Mouse (Mus musculus): ENCODE data around the gene Eif2b5. TPM values are rescaled to one million over a fixed set of nuclear protein-coding genes. Genes with fewer than 3 reads are reported as not detected.

Eif2b5 gene
- polyA plus RNA-seq, 1 experiment from 2014 or later, result 125 TPM

DNA sequence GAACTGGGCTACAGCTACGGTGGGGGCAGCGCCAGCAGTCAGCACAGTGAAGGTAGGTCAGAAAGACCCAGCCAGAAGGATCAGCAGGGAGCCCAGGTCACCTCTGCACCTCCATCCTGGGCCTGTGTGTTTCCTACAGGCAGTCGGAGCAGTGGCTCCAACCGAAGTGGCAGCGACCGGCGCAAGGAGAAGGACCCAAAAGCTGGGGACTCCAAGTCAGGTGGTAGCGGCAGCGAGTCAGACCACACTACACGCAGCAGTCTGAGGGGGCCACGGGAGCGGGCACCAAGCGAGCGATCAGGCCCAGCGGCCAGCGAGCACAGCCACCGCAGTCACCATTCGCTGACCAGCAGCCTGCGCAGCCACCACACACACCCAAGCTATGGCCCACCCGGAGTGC, 32.3 kb downstream of the Eif2b5 start:
- H3K27me3 ChIP-seq (ENCODE audit: insufficient read depth, poor library complexity, severe bottlenecking), result no peaks in the 10 kb centered on the region
- H3K9me3 ChIP-seq, result no peaks in the 10 kb centered on the region
- DNase-seq (ENCODE audit: low spot score), result no peak
- 96% methylated on average over 20 of the region's 20 CpGs for WGBS
- H3K36me3 ChIP-seq, result peaks cover 77% of the 10 kb centered on the region
- H3K27ac ChIP-seq, result no peak overlapping the region
- H3K4me1 ChIP-seq, result no peaks in the 10 kb centered on the region
- no peak overlapping the region for H3K4me3 ChIP-seq

DNA sequence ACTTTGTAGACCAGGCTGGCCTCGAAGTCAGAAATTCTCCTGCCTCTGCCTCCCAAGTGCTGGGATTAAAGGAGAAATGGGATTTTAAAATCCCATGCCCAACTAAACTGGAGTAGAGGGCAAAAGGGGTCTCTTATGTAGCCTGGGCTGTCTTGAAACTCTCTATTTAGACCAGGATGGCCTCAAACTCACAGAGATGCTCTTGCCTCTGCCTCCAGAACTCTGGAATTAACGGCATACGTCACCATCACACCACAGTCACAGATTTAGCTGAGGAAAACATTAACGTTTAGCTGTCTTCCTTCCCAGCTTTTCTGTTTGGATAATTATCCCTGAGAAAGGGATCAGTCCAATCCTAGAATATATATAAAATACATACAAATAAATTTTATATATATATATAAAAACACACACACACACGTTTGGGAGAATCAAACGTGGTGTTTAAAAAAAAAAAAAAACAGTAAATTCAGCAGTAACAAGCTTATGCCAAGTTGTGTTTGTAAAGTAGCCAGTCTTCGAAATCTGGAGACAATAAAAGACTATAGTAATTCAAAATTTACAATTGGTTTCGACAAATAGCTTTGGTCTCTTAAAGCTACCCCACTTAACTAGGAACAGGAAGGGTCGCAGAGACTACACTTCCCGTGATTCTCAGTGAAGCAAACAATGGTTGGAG, 36.1 kb downstream of the Eif2b5 start:
- DNase-seq (ENCODE audit: low spot score), result no peak
- Histone ChIP-seq H3K27ac (no peak overlapping the region), H3K27me3 (ENCODE audit: insufficient read depth, poor library complexity, severe bottlenecking) (no peaks in the 10 kb centered on the region), H3K36me3 (peaks cover 64% of the 10 kb centered on the region), H3K9me3 (no peaks in the 10 kb centered on the region), H3K4me1 (peaks cover 30% of the 10 kb centered on the region), H3K4me3 (peak overlapping the region; percentile 85)
- 51% methylated on average over 10 of the region's 10 CpGs for WGBS

- DNase-seq (ENCODE audit: low spot score), result peak; percentile 100
- peaks cover 64% of the 10 kb centered on the region for H3K36me3 ChIP-seq
- H3K4me3 ChIP-seq, result peak within 1 kb of the TSS; percentile 85
- H3K27me3 ChIP-seq (ENCODE audit: insufficient read depth, poor library complexity, severe bottlenecking), result no peaks in the 10 kb centered on the region
- no peaks in the 10 kb centered on the region for H3K9me3 ChIP-seq
- H3K27ac ChIP-seq, result peak within 1 kb of the TSS; percentile 96
- peaks cover 30% of the 10 kb centered on the region for H3K4me1 ChIP-seq
- WGBS, result under 1% methylated on average over 52 of the region's 52 CpGs
Observed at GRCm38 (mm10) chr16:20535296-20536080, 36.9 kb downstream of the Eif2b5 start, which contains the start of gene Ap2m1. Gene Ap2m1 (plus strand): TSS chr16:20535478.

- no peak for DNase-seq (ENCODE audit: low spot score)
- 32% methylated on average over 9 of the region's 9 CpGs for WGBS
- H3K4me1 ChIP-seq, result peaks cover 30% of the 10 kb centered on the region
- peak overlapping the region; percentile 96 for H3K27ac ChIP-seq
- no peaks in the 10 kb centered on the region for H3K27me3 ChIP-seq (ENCODE audit: insufficient read depth, poor library complexity, severe bottlenecking)
- no peaks in the 10 kb centered on the region for H3K9me3 ChIP-seq
- peak overlapping the region; percentile 85 for H3K4me3 ChIP-seq
- peaks cover 64% of the 10 kb centered on the region for H3K36me3 ChIP-seq
Observed at GRCm38 (mm10) chr16:20536081-20536665, 37.6 kb downstream of the Eif2b5 start.

GRCm38 (mm10) chr16:20537071-20537471, 38.5 kb downstream of the Eif2b5 start:
- DNase-seq (ENCODE audit: low spot score), result no peak
- Histone ChIP-seq H3K36me3 (peaks cover 64% of the 10 kb centered on the region), H3K4me1 (peaks cover 30% of the 10 kb centered on the region), H3K4me3 (peak overlapping the region; percentile 85), H3K27me3 (ENCODE audit: insufficient read depth, poor library complexity, severe bottlenecking) (no peaks in the 10 kb centered on the region), H3K9me3 (no peaks in the 10 kb centered on the region), H3K27ac (peak overlapping the region; percentile 69)
- 22% methylated on average over 5 of the region's 5 CpGs for WGBS

GRCm38 (mm10) chr16:20537601-20538320, 39.1 kb downstream of the Eif2b5 start:
- 33% methylated on average over 6 of the region's 6 CpGs for WGBS
- Histone ChIP-seq H3K27ac (0 out of 2 replicates have a peak overlapping the region, but pooled peaks have one; percentile 69), H3K36me3 (peaks cover 64% of the 10 kb centered on the region), H3K4me1 (peaks cover 30% of the 10 kb centered on the region), H3K4me3 (peak overlapping the region; percentile 85), H3K9me3 (no peaks in the 10 kb centered on the region), H3K27me3 (ENCODE audit: insufficient read depth, poor library complexity, severe bottlenecking) (no peaks in the 10 kb centered on the region)
- DNase-seq (ENCODE audit: low spot score), result no peak

DNA sequence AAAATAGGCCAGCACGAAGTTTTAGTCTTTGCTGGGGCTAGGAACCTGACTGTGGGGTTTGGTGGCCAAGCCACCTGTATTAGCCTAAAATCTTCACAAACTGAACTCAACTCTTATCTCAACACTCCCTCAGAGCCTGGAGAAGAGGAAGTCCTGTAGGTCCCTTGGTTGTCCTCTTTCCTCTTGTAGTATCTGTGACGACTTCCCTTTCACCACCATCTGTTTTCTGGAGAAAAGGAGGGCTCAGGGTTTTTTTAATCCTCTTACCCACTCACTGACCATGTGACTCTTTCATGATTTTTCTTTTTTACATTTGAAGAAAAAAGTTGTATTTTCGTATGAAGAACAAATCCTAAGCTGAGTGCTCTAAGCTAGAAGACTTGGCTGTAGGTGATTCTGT, 41.0 kb downstream of the Eif2b5 start:
- H3K9me3 ChIP-seq, result no peaks in the 10 kb centered on the region
- no peak overlapping the region for H3K4me3 ChIP-seq
- no peaks in the 10 kb centered on the region for H3K27me3 ChIP-seq (ENCODE audit: insufficient read depth, poor library complexity, severe bottlenecking)
- WGBS, result 66% methylated on average over 3 of the region's 3 CpGs
- H3K36me3 ChIP-seq, result peaks cover 69% of the 10 kb centered on the region
- DNase-seq (ENCODE audit: low spot score), result no peak
- H3K27ac ChIP-seq, result no peak overlapping the region
- H3K4me1 ChIP-seq, result peaks cover 30% of the 10 kb centered on the region

DNA sequence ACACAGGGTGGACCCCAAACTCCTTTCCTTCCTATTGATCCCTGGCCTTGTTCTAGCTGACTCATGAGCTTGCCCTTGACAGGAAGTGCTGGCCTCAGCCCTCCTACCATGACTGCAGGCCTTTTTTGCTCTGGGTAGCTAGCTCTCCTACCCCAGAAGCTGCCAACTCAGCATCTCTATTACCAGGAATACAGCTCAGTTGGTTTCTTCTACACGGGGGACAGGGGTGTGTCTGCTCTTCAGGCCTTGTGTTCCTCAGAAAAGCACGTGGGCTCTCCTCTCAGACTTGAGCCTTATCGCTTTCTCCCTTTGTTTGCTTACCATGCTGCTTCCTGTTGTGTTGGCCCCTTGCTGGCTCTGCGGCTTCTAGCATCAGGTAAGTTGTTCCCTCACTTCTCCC, 41.8 kb downstream of the Eif2b5 start:
- H3K9me3 ChIP-seq, result no peaks in the 10 kb centered on the region
- peaks cover 30% of the 10 kb centered on the region for H3K4me1 ChIP-seq
- DNase-seq (ENCODE audit: low spot score), result no peak
- H3K4me3 ChIP-seq, result no peak overlapping the region
- WGBS, result 78% methylated on average over 4 of the region's 4 CpGs
- H3K27ac ChIP-seq, result no peak overlapping the region
- peaks cover 77% of the 10 kb centered on the region for H3K36me3 ChIP-seq
- H3K27me3 ChIP-seq (ENCODE audit: insufficient read depth, poor library complexity, severe bottlenecking), result no peaks in the 10 kb centered on the region

DNA sequence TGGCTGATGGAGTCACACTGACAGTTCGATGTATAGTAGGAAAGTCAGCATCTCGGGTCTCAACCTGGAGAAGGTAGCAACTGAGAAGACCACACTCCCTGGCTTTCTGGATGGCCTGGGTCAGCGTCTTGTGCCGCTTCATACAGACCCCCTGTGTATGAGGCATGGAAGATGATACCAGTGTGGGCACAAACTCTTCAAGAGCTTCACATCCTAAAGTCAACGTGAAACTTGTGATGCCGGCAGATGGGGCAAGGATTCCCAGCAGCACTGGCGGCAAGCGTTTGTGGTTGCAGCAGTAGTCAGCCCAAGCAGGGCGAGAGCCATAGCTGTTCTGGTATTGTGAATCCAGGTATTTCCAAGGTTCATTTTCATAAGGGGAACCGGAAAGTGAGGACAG, 47.1 kb downstream of the Eif2b5 start:
- H3K4me3 ChIP-seq, result no peak overlapping the region
- H3K4me1 ChIP-seq, result peaks cover 16% of the 10 kb centered on the region
- no peak for DNase-seq (ENCODE audit: low spot score)
- H3K27me3 ChIP-seq (ENCODE audit: insufficient read depth, poor library complexity, severe bottlenecking), result no peaks in the 10 kb centered on the region
- H3K27ac ChIP-seq, result no peak overlapping the region
- WGBS, result 89% methylated on average over 10 of the region's 10 CpGs
- H3K9me3 ChIP-seq, result no peaks in the 10 kb centered on the region
- H3K36me3 ChIP-seq, result peaks cover 64% of the 10 kb centered on the region

DNA sequence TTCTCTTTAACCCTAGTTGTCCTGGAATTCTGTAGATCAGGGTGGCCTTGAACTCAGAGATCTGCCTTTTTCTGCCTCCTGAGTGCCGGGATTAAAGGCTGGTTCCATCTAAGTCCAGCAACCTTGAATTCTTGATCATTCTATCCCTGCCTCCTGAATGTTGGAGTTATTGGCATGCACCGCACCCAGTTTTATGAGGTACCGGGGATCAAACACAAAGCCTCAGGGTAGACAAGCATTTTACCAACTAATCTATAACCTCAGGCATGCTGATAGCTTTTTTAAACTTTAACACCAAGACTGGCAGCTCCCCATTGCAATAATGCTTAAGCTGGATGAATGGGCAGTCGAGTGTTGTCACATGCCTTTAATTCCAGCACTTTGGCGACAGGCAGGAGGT, 48.8 kb downstream of the Eif2b5 start:
- DNase-seq (ENCODE audit: low spot score), result no peak
- no peaks in the 10 kb centered on the region for H3K9me3 ChIP-seq
- peaks cover 63% of the 10 kb centered on the region for H3K36me3 ChIP-seq
- WGBS, result 53% methylated on average over 5 of the region's 5 CpGs
- H3K27ac ChIP-seq, result peak overlapping the region; percentile 89
- H3K4me3 ChIP-seq, result peak overlapping the region; percentile 85
- no peaks in the 10 kb centered on the region for H3K27me3 ChIP-seq (ENCODE audit: insufficient read depth, poor library complexity, severe bottlenecking)
- H3K4me1 ChIP-seq, result peaks cover 16% of the 10 kb centered on the region

DNA sequence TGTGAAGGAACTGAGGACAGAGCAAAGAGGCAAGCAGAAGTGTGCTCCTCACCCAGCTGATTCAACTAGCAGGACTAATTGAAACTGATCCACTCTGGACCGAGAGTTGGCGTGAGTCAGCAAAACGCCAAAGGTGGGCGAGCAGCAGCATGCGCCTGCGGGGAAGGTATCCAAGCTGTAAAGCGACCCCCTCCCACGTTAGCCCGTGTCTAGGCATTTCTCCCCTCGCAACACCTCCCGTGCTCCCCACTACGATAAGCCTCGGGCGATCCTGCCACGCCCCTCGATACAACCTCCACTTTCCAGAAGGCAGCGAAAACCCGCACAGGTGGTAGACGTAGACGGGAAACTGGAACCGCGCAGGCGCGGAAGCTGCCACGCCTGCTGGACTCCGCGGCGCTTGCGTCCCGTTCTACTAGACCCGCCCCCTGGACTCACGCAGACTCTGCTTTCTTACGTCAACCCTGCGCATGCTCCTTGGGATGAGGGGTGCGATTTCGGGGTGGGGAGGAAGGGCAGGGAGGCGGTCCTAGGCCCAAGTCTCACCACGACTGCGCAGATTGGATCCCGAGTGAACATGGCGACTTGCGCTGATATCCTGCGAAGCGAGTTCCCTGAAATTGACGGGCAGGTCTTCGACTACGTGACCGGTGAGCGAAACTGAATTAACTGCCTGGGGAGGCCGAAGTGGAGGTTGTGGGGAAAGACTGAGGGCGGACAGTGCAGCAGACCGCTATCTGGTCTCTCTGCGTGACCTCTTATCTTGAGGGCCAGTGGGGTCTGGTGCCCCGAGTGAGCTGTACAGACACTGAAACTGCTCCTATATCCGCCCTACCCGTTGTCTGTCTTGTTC, 49.7 kb downstream of the Eif2b5 start, which contains the start of gene Abcf3:
Abcf3 (plus strand) TSS at position 482 of the 853 bp plus-strand sequence.
- H3K36me3 ChIP-seq, result peaks cover 65% of the 10 kb centered on the region
- H3K4me3 ChIP-seq, result peak within 1 kb of the TSS; percentile 85
- peaks cover 16% of the 10 kb centered on the region for H3K4me1 ChIP-seq
- WGBS, result under 1% methylated on average over 56 of the region's 56 CpGs
- H3K27ac ChIP-seq, result peak within 1 kb of the TSS; percentile 89
- H3K9me3 ChIP-seq, result no peaks in the 10 kb centered on the region
- H3K27me3 ChIP-seq (ENCODE audit: insufficient read depth, poor library complexity, severe bottlenecking), result no peaks in the 10 kb centered on the region
- DNase-seq (ENCODE audit: low spot score), result peak; percentile 99

DNA sequence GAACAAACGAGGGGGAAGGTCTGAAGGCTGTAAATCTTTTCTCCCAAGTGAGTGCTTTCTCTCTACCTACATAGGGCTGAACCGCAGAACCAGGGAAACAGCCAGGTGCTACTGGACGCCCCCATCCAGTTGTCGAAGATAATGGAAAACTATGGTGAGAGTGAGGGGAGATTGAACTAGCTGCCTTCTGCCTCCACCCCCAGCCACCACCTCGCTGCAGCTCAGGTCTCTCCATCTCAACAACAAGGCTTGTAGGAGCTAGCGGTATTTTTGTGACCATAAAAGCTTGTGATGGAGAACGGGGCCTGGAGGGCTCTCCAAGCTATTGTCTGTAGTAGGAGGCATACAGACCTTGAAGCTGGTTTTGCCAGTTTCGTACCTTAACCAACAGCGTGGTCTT, 50.5 kb downstream of the Eif2b5 start:
- no peaks in the 10 kb centered on the region for H3K27me3 ChIP-seq (ENCODE audit: insufficient read depth, poor library complexity, severe bottlenecking)
- peaks cover 16% of the 10 kb centered on the region for H3K4me1 ChIP-seq
- peaks cover 65% of the 10 kb centered on the region for H3K36me3 ChIP-seq
- H3K4me3 ChIP-seq, result peak overlapping the region; percentile 85
- no peaks in the 10 kb centered on the region for H3K9me3 ChIP-seq
- WGBS, result 48% methylated on average over 9 of the region's 9 CpGs
- H3K27ac ChIP-seq, result peak overlapping the region; percentile 89
- no peak for DNase-seq (ENCODE audit: low spot score)

All from heart, embryonic 10.5 days (tissue).